Mouse (Mus musculus): Measurements from ENCODE around the gene Apoc4.

DNA sequence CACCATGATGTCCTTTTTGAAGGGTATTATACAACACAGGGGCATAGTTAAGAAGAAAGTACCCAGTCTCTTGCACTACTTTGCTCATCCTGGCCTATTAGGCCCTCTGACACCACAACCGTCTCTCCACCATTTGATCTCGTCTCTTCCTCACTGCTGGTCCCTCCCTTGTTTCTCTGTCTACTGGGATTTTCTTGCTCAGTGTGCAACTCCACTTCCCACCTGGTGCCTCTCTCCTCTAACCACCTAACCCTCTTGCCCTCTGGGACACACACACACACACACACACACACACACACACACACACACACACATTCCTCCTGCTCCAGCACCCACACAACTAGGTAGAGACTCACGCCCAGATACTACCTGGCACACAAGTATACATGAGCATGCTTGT is 2.4 kb downstream of the Apoc4 start:
- TF ChIP-seq CTCF (IDR thresholded peaks at IDR 0.05; ENCODE audit: low read depth, low read length) (no peak), TAL1 (conservative IDR thresholded peaks at IDR 0.05; ENCODE audit: low read depth, low read length) (no peak), GATA1 (IDR thresholded peaks at IDR 0.05; ENCODE audit: borderline replicate concordance, low read length) (no peak), POLR2AphosphoS5 (IDR thresholded peaks at IDR 0.05; ENCODE audit: insufficient replicate concordance, low read depth, low read length) (no peak), GATA2 (IDR thresholded peaks at IDR 0.05; ENCODE audit: borderline replicate concordance, low read depth, low read length) (no peak)
